Mouse (Mus musculus) midbrain, embryonic 12.5 days (tissue): ENCODE results near the gene Map3k21. TPM values are rescaled to one million over a fixed set of nuclear protein-coding genes. Genes with fewer than 3 reads are reported as not detected.

Experiments used
- ATAC-seq: fragments of 200-750 bp; cut with Nextera tagmentation; 2 replicates; pipeline ENCODE4 v1.8.0; 2017; ENCODE audit warnings: low read depth, moderate TSS enrichment, moderate library complexity; ENCODE audit not compliant: low FRiP score
- H3K27ac ChIP-seq: fragments of 300-500 bp; sonication (generic); replicated peaks from 2 replicates; pipeline ENCODE4 v1.5.1; 2016; ENCODE audit warnings: mild to moderate bottlenecking
- H3K27me3 ChIP-seq: fragments of 300-500 bp; sonication (generic); 2 replicates; pipeline ENCODE4 v1.6.1; 2016; ENCODE audit warnings: mild to moderate bottlenecking
- H3K36me3 ChIP-seq: fragments of 300-500 bp; sonication (generic); 2 replicates; pipeline ENCODE4 v1.6.1; 2016
- H3K4me1 ChIP-seq: fragments of 300-500 bp; sonication (generic); 2 replicates; pipeline ENCODE4 v1.6.1; 2016
- H3K4me2 ChIP-seq: fragments of 300-500 bp; sonication (generic); replicated peaks from 2 replicates; pipeline ENCODE4 v1.6.1; 2016; ENCODE audit warnings: mild to moderate bottlenecking, moderate library complexity
- H3K4me3 ChIP-seq: fragments of 300-500 bp; sonication (generic); 2 replicates; pipeline ENCODE4 v1.5.1; 2016; ENCODE audit warnings: mild to moderate bottlenecking
- H3K9ac ChIP-seq: fragments of 300-500 bp; sonication (generic); replicated peaks from 2 replicates; pipeline ENCODE4 v1.6.1; 2016; ENCODE audit warnings: mild to moderate bottlenecking, moderate library complexity
- H3K9me3 ChIP-seq: fragments of 300-500 bp; sonication (generic); 2 replicates; pipeline ENCODE4 v1.6.1; 2016; ENCODE audit warnings: mild to moderate bottlenecking
- WGBS: fragments of 180-500 bp; shearing (Covaris S2); methylation state at CpG from one replicate; pipeline ENCODE4 v1.1.7; 2016; 5-methylcytosine and 5-hydroxymethylcytosine counted together
- polyA plus RNA-seq: library from polyadenylated mRNA; unstranded; fragments of >200 nt; fragmentation: Nextera tagmentation; extraction: Ambion mirVana; gene quantifications from 2 replicates; pipeline ENCODE4 v1.2.1, GENCODE M21; 2016

Gene Map3k21
- polyA plus RNA-seq, 1 experiment from 2014 or later: 0.17 TPM

DNA sequence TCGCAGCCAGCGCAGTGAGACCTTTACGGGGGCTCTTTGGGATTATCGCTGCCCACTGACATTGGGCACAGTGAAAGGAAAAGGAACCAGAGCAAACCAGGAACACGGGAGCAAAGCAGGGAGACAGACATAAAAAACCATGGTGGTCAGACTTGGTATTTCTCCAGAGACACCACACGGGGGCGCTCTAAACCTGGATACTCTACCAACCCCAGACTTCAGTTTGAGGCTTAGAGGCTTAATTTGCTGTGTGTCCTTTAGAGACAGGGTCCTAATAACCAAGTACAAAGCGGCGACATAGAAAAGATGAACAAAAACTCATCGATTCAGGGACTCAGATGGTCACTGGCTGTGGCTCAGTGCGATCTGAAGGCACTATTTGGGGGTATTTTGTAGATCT is 45.4 kb downstream of the Map3k21 start:
- ATAC-seq: no peak

GRCm38 (mm10) chr8:125956796-125957195 is 46.5 kb downstream of the Map3k21 start:
- ATAC-seq: no peak
- WGBS: 80% methylated on average over 9 of the region's 9 CpGs
- H3K4me2 ChIP-seq: no peak overlapping the region

More for the DNA sequence above, 45.4 kb downstream of the Map3k21 start:
- Histone ChIP-seq H3K9me3 (no peaks in the 10 kb centered on the region), H3K36me3 (no peaks in the 10 kb centered on the region), H3K4me3 (no peak overlapping the region), H3K27ac (no peak overlapping the region), H3K9ac (no peak overlapping the region), H3K4me1 (no peaks in the 10 kb centered on the region), H3K27me3 (peaks cover 44% of the 10 kb centered on the region), H3K4me2 (peak overlapping the region; percentile 18; the same call in 1 of the 2 replicates)
- 15% methylated on average over 11 of the region's 11 CpGs for WGBS

GRCm38 (mm10) chr8:125957226-125957993 is 47.2 kb downstream of the Map3k21 start:
- ATAC-seq: no peak
- Histone ChIP-seq H3K27ac (no peak overlapping the region), H3K9ac (no peak overlapping the region), H3K36me3 (no peaks in the 10 kb centered on the region), H3K4me2 (no peak overlapping the region), H3K27me3 (peaks cover 27% of the 10 kb centered on the region; the same call in 1 of the 2 replicates), H3K9me3 (0 out of 2 replicates have a peak, but pooled peaks cover 3% of the 10 kb centered on the region), H3K4me3 (no peak overlapping the region), H3K4me1 (no peaks in the 10 kb centered on the region)
- 73% methylated on average over 13 of the region's 13 CpGs for WGBS

More at GRCm38 (mm10) chr8:125956796-125957195, 46.5 kb downstream of the Map3k21 start:
- no peak overlapping the region for H3K4me3 ChIP-seq
- no peak overlapping the region for H3K27ac ChIP-seq
- no peaks in the 10 kb centered on the region for H3K36me3 ChIP-seq
- no peaks in the 10 kb centered on the region for H3K4me1 ChIP-seq
- H3K9me3 ChIP-seq: 0 out of 2 replicates have a peak, but pooled peaks cover 3% of the 10 kb centered on the region
- H3K27me3 ChIP-seq: peaks cover 33% of the 10 kb centered on the region
- H3K9ac ChIP-seq: no peak overlapping the region

GRCm38 (mm10) chr8:125957994-125958368 is 47.7 kb downstream of the Map3k21 start:
- no peaks in the 10 kb centered on the region for H3K4me1 ChIP-seq
- H3K27me3 ChIP-seq: peaks cover 26% of the 10 kb centered on the region; the same call in 1 of the 2 replicates
- H3K4me3 ChIP-seq: no peak overlapping the region
- no peaks in the 10 kb centered on the region for H3K36me3 ChIP-seq
- H3K4me2 ChIP-seq: no peak overlapping the region
- WGBS: 40% methylated on average over 1 of the region's 1 CpGs
- H3K9me3 ChIP-seq: 0 out of 2 replicates have a peak, but pooled peaks cover 3% of the 10 kb centered on the region
- no peak overlapping the region for H3K9ac ChIP-seq
- ATAC-seq: no peak
- no peak overlapping the region for H3K27ac ChIP-seq

DNA sequence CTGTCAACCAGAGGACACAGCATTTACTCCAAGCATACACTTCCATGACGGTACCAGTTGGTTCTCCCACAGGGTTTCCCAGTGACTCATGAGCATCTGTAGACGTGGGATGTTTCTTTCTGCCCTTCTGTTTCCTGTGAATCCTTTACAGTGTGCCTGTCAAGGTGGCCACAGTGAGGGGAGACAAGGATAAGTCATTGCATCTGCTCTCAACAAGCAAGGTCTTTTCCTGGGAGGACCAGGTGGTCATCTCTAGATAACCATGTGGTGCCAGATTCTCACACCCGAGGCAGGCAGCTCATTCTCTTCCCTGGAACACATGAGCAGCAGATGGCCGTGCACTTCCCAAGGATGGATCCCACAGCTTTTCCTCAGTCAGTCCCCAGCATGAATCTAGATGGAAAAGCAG is 49.1 kb downstream of the Map3k21 start:
- peaks cover 5% of the 10 kb centered on the region; the same call in 1 of the 2 replicates for H3K4me1 ChIP-seq
- no peak overlapping the region for H3K9ac ChIP-seq
- 0 out of 2 replicates have a peak, but pooled peaks cover 3% of the 10 kb centered on the region for H3K9me3 ChIP-seq
- H3K4me2 ChIP-seq: no peak overlapping the region
- H3K36me3 ChIP-seq: no peaks in the 10 kb centered on the region
- H3K4me3 ChIP-seq: no peak overlapping the region
- no peak for ATAC-seq
- 77% methylated on average over 4 of the region's 4 CpGs for WGBS
- peaks cover 37% of the 10 kb centered on the region for H3K27me3 ChIP-seq
- H3K27ac ChIP-seq: no peak overlapping the region

GRCm38 (mm10) chr8:125960037-125960436 is 49.8 kb downstream of the Map3k21 start:
- no peak for ATAC-seq
- WGBS: 89% methylated on average over 8 of the region's 8 CpGs
- Histone ChIP-seq H3K4me1 (peaks cover 5% of the 10 kb centered on the region; the same call in 1 of the 2 replicates), H3K4me3 (no peak overlapping the region), H3K9ac (no peak overlapping the region), H3K9me3 (0 out of 2 replicates have a peak, but pooled peaks cover 6% of the 10 kb centered on the region), H3K27ac (no peak overlapping the region), H3K27me3 (peaks cover 40% of the 10 kb centered on the region), H3K36me3 (no peaks in the 10 kb centered on the region), H3K4me2 (no peak overlapping the region)

- Histone ChIP-seq H3K4me3 (no peak overlapping the region), H3K36me3 (no peaks in the 10 kb centered on the region), H3K27me3 (peaks cover 30% of the 10 kb centered on the region), H3K9me3 (0 out of 2 replicates have a peak, but pooled peaks cover 6% of the 10 kb centered on the region), H3K4me1 (peaks cover 5% of the 10 kb centered on the region; the same call in 1 of the 2 replicates), H3K9ac (no peak overlapping the region), H3K4me2 (no peak overlapping the region), H3K27ac (no peak overlapping the region)
- 80% methylated on average over 6 of the region's 6 CpGs for WGBS
- ATAC-seq: no peak
These were observed 51.5 kb downstream of the Map3k21 start for GRCm38 (mm10) chr8:125961790-125962189.

DNA sequence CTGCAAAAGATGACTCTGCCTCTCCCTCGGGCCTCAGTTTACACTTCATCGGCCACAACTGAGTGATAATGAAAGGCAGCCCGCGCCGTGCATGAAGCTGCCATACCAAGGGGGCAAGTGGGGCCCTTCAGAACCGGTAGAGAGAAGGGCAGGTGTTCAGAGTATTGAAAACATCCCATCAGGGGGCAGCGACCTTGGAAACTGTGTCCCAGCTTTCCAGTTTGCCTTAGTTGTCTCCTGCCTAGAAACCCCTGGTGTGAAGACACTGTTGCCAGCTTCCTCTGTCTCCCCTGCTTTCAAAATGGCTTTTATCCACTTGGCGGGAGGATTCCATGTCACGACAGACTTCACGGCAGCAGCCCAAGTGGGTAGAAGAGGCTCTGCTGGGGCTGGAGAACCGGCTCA is 53.6 kb downstream of the Map3k21 start:
- 5% methylated on average over 11 of the region's 11 CpGs for WGBS
- peak overlapping the region; percentile 40 for H3K4me2 ChIP-seq
- H3K4me1 ChIP-seq: peaks cover 5% of the 10 kb centered on the region; the same call in 1 of the 2 replicates
- no peaks in the 10 kb centered on the region for H3K36me3 ChIP-seq
- H3K4me3 ChIP-seq: 0 out of 2 replicates have a peak overlapping the region, but pooled peaks have one; percentile 9
- ATAC-seq: no peak
- no peak overlapping the region for H3K9ac ChIP-seq
- H3K9me3 ChIP-seq: 0 out of 2 replicates have a peak, but pooled peaks cover 6% of the 10 kb centered on the region
- no peak overlapping the region for H3K27ac ChIP-seq
- peaks cover 29% of the 10 kb centered on the region for H3K27me3 ChIP-seq

DNA sequence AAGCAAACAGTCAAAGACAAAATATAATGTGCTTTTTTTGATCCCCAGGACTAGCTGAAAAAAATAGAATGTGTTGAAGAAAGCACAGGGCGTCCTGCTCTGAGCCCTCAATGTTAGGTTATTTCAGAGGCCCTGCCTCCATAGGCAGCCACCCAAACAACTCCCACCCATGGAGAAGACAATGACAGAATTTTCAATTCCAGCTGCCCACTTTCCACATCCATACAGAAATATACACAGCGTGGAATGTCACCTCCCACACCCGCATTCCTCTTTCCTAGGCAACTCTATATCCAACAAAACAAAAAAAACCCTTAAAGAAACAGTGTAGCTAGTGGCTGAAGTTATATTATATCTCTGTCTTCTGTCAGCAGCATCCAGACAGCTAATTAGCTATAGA is 61.1 kb downstream of the Map3k21 start:
- H3K36me3 ChIP-seq: no peaks in the 10 kb centered on the region
- H3K27ac ChIP-seq: no peak overlapping the region
- no peaks in the 10 kb centered on the region for H3K9me3 ChIP-seq
- no peaks in the 10 kb centered on the region for H3K27me3 ChIP-seq
- no peak overlapping the region for H3K4me2 ChIP-seq
- no peak overlapping the region for H3K9ac ChIP-seq
- no peak overlapping the region for H3K4me3 ChIP-seq
- no peak for ATAC-seq
- H3K4me1 ChIP-seq: no peaks in the 10 kb centered on the region
- 71% methylated on average over 3 of the region's 3 CpGs for WGBS

DNA sequence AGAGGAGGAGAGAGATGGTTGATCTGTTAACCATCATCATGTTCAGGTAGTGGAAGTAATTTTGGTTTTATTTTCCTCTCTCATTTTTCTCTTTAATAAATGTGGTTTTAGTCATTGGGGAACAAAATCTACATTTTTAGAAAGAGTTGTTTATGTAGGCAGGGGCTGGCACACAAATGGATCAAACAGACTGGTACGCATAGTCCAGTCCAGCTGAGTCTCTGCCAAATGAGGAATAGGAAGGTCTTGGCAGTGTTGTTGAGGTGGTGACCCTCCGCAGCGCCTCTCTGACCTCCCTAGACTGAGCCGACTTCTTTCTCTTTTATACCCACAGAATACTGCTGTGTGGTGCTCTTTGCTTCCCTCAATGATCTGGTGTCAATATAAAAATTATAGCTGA is 65.7 kb downstream of the Map3k21 start:
- Histone ChIP-seq H3K9ac (no peak overlapping the region), H3K27me3 (no peaks in the 10 kb centered on the region), H3K4me1 (no peaks in the 10 kb centered on the region), H3K27ac (no peak overlapping the region), H3K36me3 (no peaks in the 10 kb centered on the region), H3K4me2 (no peak overlapping the region), H3K9me3 (no peaks in the 10 kb centered on the region), H3K4me3 (no peak overlapping the region)
- 90% methylated on average over 4 of the region's 4 CpGs for WGBS
- ATAC-seq: no peak

GRCm38 (mm10) chr8:125980826-125981225 is 70.6 kb downstream of the Map3k21 start:
- WGBS: 42% methylated on average over 6 of the region's 6 CpGs
- Histone ChIP-seq H3K36me3 (no peaks in the 10 kb centered on the region), H3K9me3 (no peaks in the 10 kb centered on the region), H3K27ac (no peak overlapping the region), H3K4me1 (no peaks in the 10 kb centered on the region), H3K4me2 (no peak overlapping the region), H3K4me3 (no peak overlapping the region), H3K9ac (no peak overlapping the region), H3K27me3 (no peaks in the 10 kb centered on the region)
- ATAC-seq: no peak

- no peak overlapping the region for H3K9ac ChIP-seq
- ATAC-seq: no peak
- H3K27me3 ChIP-seq: no peaks in the 10 kb centered on the region
- peaks cover 13% of the 10 kb centered on the region; the same call in 1 of the 2 replicates for H3K4me1 ChIP-seq
- WGBS: 77% methylated on average over 3 of the region's 3 CpGs
- H3K27ac ChIP-seq: no peak overlapping the region
- no peak overlapping the region for H3K4me3 ChIP-seq
- no peaks in the 10 kb centered on the region for H3K9me3 ChIP-seq
- no peaks in the 10 kb centered on the region for H3K36me3 ChIP-seq
- H3K4me2 ChIP-seq: no peak overlapping the region
These were observed 73.3 kb downstream of the Map3k21 start for GRCm38 (mm10) chr8:125983515-125983914.
